Mouse (Mus musculus) thymus, adult 2 months (tissue): ENCODE measurements around the gene Nhlrc2.

ENCODE experiments used
- CTCF ChIP-seq: fragments of 200-500 bp; IDR thresholded peaks from 2 replicates; pipeline ENCODE4 v1.5.1; 2012; ENCODE audit warnings: mild to moderate bottlenecking, control low read depth, low read length, moderate library complexity, borderline replicate concordance; ENCODE audit not compliant: control insufficient read depth, poor library complexity, insufficient read depth; ENCODE audit errors: extremely low read depth
- POLR2A ChIP-seq: fragments of 200-500 bp; IDR thresholded peaks from 2 replicates; pipeline ENCODE4 v1.6.1; 2012; ENCODE audit warnings: mild to moderate bottlenecking, low read length, control low read depth, moderate library complexity; ENCODE audit not compliant: control insufficient read depth, poor library complexity, insufficient read depth; ENCODE audit errors: extremely low read depth

DNA sequence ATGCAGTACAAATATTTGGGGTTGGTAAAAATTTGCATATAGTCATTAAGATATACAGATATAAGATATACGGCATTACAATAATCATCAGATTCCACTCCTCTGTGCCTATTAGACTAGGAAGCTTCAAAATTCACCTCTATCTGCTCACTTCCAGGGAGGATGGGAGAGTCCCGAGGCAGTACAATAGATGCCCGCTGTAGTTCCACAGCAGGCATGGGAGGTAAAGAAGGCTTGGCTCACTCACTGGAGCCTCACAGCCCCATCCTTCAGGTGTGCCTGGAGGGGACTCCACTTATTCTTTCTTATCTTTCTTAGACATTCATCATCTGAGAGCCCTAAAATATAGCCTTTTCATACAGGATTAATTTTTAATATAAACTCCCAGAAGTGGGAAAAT lies 13.7 kb upstream of the Nhlrc2 start:
- TF ChIP-seq CTCF (no peak), POLR2A (no peak)
